Mouse (Mus musculus) megakaryocyte, adult 5-6 weeks (primary cell): ENCODE results near the gene Gabrb2. TPM values are rescaled to one million over a fixed set of nuclear protein-coding genes. Genes with fewer than 3 reads are reported as not detected.

ENCODE experiments used
- total RNA-seq, 2 experiments: library from RNA; stranded (forward) in 1 of 2; stranded (reverse) in 1 of 2; fragments of 153-499, 151-499 nt in 1 of 2; fragments of 221-1000, 200-1000 nt in 1 of 2; gene quantifications; 2 replicates each; pipeline versions ENCODE4 v1.2.3 to v1.2.4; 2015 to 2017

Gabrb2 gene
- total RNA-seq, 2 experiments from 2014 or later = not detected

Other genes starting within 250 kb of the Gabrb2 start
- gene Gabra1, start 236.8 kb upstream of the Gabrb2 start, total RNA-seq (2015) = not detected in 2 replicates
- not detected in 2 replicates for gene Gabra1, start 236.8 kb upstream of the Gabrb2 start, total RNA-seq (2017)
- not detected in 2 replicates for gene Gabra6, start 98.7 kb upstream of the Gabrb2 start, total RNA-seq (2015)
- gene Gabra6, start 98.7 kb upstream of the Gabrb2 start, total RNA-seq (2017) = not detected in 2 replicates